Mouse (Mus musculus) retina, postnatal 7 days (tissue): Measurements from ENCODE around the gene Gtf2f1.

Experiments
- DNase-seq: peaks from one replicate; pipeline ENCODE4 v3.0.0-alpha.2; 2012; ENCODE audit warnings: low read depth, low spot score

Gtf2f1 gene

GRCm38 (mm10) chr17:56974708-56975240 lies 36.3 kb downstream of the Gtf2f1 start:
- DNase-seq = no peak

- DNase-seq = no peak
Observed at GRCm38 (mm10) chr17:56973956-56974707, 37.0 kb downstream of the Gtf2f1 start.

- DNase-seq = no peak
Observed at GRCm38 (mm10) chr17:56970081-56970480, 41.0 kb downstream of the Gtf2f1 start.

- DNase-seq = no peak
Observed at GRCm38 (mm10) chr17:56969321-56969720, 41.8 kb downstream of the Gtf2f1 start.

GRCm38 (mm10) chr17:56963646-56964045 lies 47.4 kb downstream of the Gtf2f1 start:
- DNase-seq = no peak

- DNase-seq = no peak
Observed at GRCm38 (mm10) chr17:56962642-56963405, 48.3 kb downstream of the Gtf2f1 start.

- DNase-seq = no peak
Observed at GRCm38 (mm10) chr17:56961880-56962279, 49.2 kb downstream of the Gtf2f1 start.

GRCm38 (mm10) chr17:56958667-56959066 lies 52.4 kb downstream of the Gtf2f1 start:
- DNase-seq = no peak

- DNase-seq = no peak
Observed at GRCm38 (mm10) chr17:56957763-56958429, 53.2 kb downstream of the Gtf2f1 start.

GRCm38 (mm10) chr17:56954871-56955270 lies 56.2 kb downstream of the Gtf2f1 start:
- DNase-seq = no peak
